Mouse (Mus musculus) heart, postnatal 0 days (tissue): ENCODE measurements around the gene Gpr35. TPM values are rescaled to one million over a fixed set of nuclear protein-coding genes. Genes with fewer than 3 reads are reported as not detected.

Source experiments
- ATAC-seq: fragments of 200-750 bp; cut with Nextera tagmentation; 2 replicates; pipeline ENCODE4 v1.8.0; 2017; ENCODE audit warnings: low read depth, moderate number of reproducible peaks, moderate library complexity; ENCODE audit not compliant: insufficient read depth
- DNase-seq: peaks from one replicate; pipeline ENCODE4 v3.0.0-alpha.2; 2016; ENCODE audit warnings: low spot score
- H3K27ac ChIP-seq: fragments of 300-500 bp; sonication (generic); 2 replicates; pipeline ENCODE4 v1.5.1; 2014; ENCODE audit warnings: low read depth, mild to moderate bottlenecking
- H3K27me3 ChIP-seq: fragments of 300-500 bp; sonication (generic); 2 replicates; pipeline ENCODE4 v1.6.1; 2014; ENCODE audit warnings: low read length, mixed read lengths; ENCODE audit not compliant: control insufficient read depth, insufficient read depth
- H3K36me3 ChIP-seq: fragments of 300-500 bp; sonication (generic); replicated peaks from 2 replicates; pipeline ENCODE4 v1.6.1; 2014; ENCODE audit warnings: low read length, mixed read lengths; ENCODE audit not compliant: control insufficient read depth, insufficient read depth
- H3K4me1 ChIP-seq: fragments of 300-500 bp; sonication (generic); 2 replicates; pipeline ENCODE4 v1.6.1; 2014; ENCODE audit warnings: antibody characterized with exemption; ENCODE audit not compliant: control insufficient read depth, insufficient read depth
- H3K4me2 ChIP-seq: fragments of 300-500 bp; sonication (generic); 2 replicates; pipeline ENCODE4 v1.6.1; 2014; ENCODE audit warnings: low read depth, mild to moderate bottlenecking, low read length, moderate library complexity
- H3K4me3 ChIP-seq: fragments of 300-500 bp; sonication (generic); 2 replicates; pipeline ENCODE4 v1.5.1; 2014; ENCODE audit warnings: low read depth, low read length
- H3K9ac ChIP-seq: fragments of 300-500 bp; sonication (generic); replicated peaks from 2 replicates; pipeline ENCODE4 v1.6.1; 2014; ENCODE audit warnings: low read depth, low read length, mixed read lengths
- H3K9me3 ChIP-seq: fragments of 300-500 bp; sonication (generic); replicated peaks from 2 replicates; pipeline ENCODE4 v1.6.1; 2016; ENCODE audit warnings: low read length; ENCODE audit not compliant: control insufficient read depth
- CTCF ChIP-seq: IDR thresholded peaks from 2 replicates; pipeline ENCODE4 v1.5.1; 2016; ENCODE audit warnings: antibody characterized with exemption, control low read depth, low read depth
- EP300 ChIP-seq: IDR thresholded peaks from 2 replicates; pipeline ENCODE4 v1.6.1; 2016; ENCODE audit warnings: antibody characterized with exemption, low read depth
- WGBS: fragments of 180-500 bp; shearing (Covaris S2); extraction: QIAGEN DNeasy Blood & Tissue Kit; methylation state at CpG from one replicate; pipeline ENCODE4 v1.1.7; 2014; 5-methylcytosine and 5-hydroxymethylcytosine counted together
- polyA plus RNA-seq: library from polyadenylated mRNA; unstranded; fragments of >200 nt; fragmentation: Nextera tagmentation; extraction: Ambion mirVana; gene quantifications from 2 replicates; pipeline ENCODE4 v1.2.1, GENCODE M21; 2015
- total RNA-seq: library from RNA; depleted of rRNA; stranded (reverse); fragments of >200 nt; gene quantifications from 2 replicates; pipeline ENCODE4 v1.2.3, GENCODE M21; 2014; ENCODE audit warnings: low replicate concordance

Gpr35 gene
- total and polyA plus RNA-seq, 2 experiments from 2014 or later: 0.23 to 0.34 TPM

DNA sequence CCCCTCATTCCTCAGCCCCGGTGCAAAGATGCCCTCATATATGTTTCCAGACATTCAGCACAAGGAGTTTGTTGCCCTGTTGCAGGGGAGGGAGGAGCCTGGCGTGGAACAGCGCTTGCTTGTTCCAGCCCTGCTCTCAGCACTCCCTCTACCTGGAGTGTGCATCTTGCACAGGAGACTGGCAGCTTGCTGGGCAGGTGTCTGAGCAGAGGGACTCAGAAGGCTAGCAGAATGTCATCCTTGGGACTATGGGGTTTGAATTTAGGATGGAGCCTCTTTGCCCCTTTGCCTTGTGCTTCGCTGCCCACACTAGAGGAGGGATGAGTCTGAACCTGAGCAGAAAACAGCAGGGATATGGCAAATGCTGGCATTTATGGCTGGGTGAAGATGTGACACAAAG, 10.9 kb upstream of the Gpr35 start:
- H3K4me3 ChIP-seq: no peak overlapping the region
- TF ChIP-seq CTCF (no peak), EP300 (no peak)
- ATAC-seq (no peak), DNase-seq (no peak)
- H3K4me2 ChIP-seq: no peak overlapping the region
- H3K27ac ChIP-seq: no peak overlapping the region
- H3K36me3 ChIP-seq: peaks cover 67% of the 10 kb centered on the region
- no peaks in the 10 kb centered on the region for H3K9me3 ChIP-seq
- H3K4me1 ChIP-seq: peaks cover 10% of the 10 kb centered on the region
- 90% methylated on average over 4 of the region's 4 CpGs for WGBS
- no peak overlapping the region for H3K9ac ChIP-seq
- H3K27me3 ChIP-seq: no peaks in the 10 kb centered on the region

DNA sequence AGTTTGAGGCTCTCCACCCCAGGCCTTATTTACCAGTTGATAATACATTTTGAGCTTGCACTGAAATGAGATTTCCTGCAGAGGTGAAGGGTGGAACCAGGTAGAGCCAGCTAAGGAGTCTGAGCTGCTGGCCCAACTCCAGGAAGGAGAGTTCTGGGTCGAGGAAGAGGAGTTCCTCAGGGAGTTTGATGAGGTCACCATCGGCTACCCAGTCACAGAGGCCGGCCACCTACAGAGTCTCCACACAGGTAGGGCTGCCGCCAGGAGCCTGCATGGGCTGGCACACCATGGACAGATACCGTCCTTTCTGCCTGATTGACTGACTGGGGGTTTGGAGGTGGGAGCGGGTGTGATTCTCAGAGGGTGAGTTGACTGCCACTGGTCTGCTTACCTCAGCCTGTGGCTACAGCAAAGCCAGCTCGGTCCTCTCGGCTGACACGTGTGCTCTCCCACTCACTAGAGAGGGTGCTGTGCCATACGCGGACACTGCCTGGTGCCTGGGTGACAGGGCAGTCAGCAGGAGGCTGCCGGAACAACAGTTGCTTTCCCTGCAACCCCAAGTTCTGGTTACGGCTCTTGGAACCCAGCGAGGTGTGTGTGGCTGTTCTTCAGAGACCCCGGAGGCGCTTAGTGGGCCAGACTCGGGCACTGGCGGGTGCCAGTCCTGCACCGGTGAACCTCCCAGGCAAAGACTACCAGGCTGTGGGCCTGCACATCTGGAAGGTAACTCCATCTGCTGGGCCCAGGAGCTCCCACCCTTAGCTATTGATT, 7.3 kb upstream of the Gpr35 start:
- H3K27ac ChIP-seq: no peak overlapping the region
- peaks cover 96% of the 10 kb centered on the region for H3K36me3 ChIP-seq
- ATAC-seq: no peak
- H3K4me1 ChIP-seq: no peaks in the 10 kb centered on the region
- H3K27me3 ChIP-seq: no peaks in the 10 kb centered on the region
- no peak for TF ChIP-seq EP300
- TF ChIP-seq CTCF: no peak
- no peak for DNase-seq
- H3K9me3 ChIP-seq: no peaks in the 10 kb centered on the region
- H3K9ac ChIP-seq: no peak overlapping the region
- 92% methylated on average over 19 of the region's 19 CpGs for WGBS
- H3K4me3 ChIP-seq: no peak overlapping the region
- no peak overlapping the region for H3K4me2 ChIP-seq

DNA sequence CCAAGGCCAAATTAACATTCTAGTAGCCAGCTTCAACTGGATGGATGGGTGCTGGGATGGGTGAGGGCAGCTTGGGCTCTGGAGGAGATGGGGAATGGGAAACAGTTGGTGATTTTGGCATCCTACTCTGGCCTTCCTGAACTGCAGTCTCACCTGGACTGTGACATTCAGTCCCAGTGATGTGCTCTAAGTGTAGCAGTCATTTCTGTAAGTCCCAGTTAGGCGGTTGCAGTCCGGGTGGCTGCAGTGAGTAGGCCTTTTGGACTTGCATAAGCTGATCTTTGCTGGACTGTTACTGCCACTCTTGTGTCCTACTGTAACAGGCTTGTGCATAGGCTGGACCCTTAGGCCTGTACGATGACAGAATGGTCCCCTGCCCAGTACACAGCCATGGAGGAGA, 2.7 kb upstream of the Gpr35 start:
- no peaks in the 10 kb centered on the region for H3K4me1 ChIP-seq
- peaks cover 62% of the 10 kb centered on the region for H3K36me3 ChIP-seq
- no peak overlapping the region for H3K27ac ChIP-seq
- ATAC-seq (no peak), DNase-seq (no peak)
- no peaks in the 10 kb centered on the region for H3K9me3 ChIP-seq
- TF ChIP-seq EP300 (no peak), CTCF (no peak)
- no peak overlapping the region for H3K4me2 ChIP-seq
- H3K4me3 ChIP-seq: no peak overlapping the region
- H3K9ac ChIP-seq: no peak overlapping the region
- no peaks in the 10 kb centered on the region for H3K27me3 ChIP-seq
- WGBS: 96% methylated on average over 3 of the region's 3 CpGs

DNA sequence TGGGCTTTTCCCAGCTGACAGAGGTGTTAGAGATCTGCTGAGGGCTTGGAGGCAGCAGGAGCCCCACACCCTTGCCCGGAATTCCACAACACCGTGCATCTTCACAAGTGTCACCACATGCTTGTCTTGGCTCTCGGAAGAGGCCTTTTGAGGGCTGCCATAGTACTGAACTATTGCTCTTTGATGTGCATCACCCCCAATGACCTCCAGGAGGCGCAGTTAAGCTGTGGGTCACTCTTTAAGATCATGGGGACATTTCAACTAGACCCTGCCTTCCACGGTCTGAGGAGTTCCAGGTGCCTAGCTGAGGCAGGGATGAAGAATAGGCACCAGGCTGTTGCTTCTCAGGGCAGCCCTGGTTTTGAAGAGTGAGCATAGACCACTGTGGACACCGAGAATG, 1.2 kb upstream of the Gpr35 start:
- no peaks in the 10 kb centered on the region for H3K27me3 ChIP-seq
- WGBS: 40% methylated on average over 6 of the region's 6 CpGs
- H3K4me2 ChIP-seq: no peak overlapping the region
- peak; percentile 51 for TF ChIP-seq CTCF
- no peak for TF ChIP-seq EP300
- H3K36me3 ChIP-seq: peaks cover 47% of the 10 kb centered on the region
- no peaks in the 10 kb centered on the region for H3K4me1 ChIP-seq
- no peak overlapping the region for H3K27ac ChIP-seq
- no peak overlapping the region for H3K9ac ChIP-seq
- no peak for DNase-seq
- H3K4me3 ChIP-seq: no peak overlapping the region
- H3K9me3 ChIP-seq: no peaks in the 10 kb centered on the region
- no peak for ATAC-seq

DNA sequence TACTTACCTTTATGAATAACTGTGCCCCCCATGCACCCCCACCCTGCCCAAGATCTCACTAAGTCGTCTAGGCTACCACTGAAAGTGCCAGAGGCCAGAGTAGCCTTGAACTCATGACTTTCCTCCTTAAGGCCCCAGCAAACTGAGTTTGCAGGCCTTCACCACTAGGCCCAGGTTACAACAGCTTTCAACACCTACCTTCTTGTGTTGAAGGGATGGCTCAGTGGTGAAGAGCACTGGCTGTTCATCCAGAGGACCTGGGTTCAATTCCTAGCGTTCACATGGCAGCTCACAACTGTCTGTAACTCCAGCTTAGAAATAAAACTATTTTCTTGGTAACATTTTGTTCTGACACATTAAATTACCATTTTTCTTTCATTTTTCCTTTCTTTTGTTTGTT, 3.0 kb downstream of the Gpr35 start:
- Histone ChIP-seq H3K36me3 (peaks cover 7% of the 10 kb centered on the region; the same call in 1 of the 2 replicates), H3K4me3 (no peak overlapping the region), H3K27me3 (no peaks in the 10 kb centered on the region), H3K4me1 (no peaks in the 10 kb centered on the region), H3K9me3 (no peaks in the 10 kb centered on the region), H3K27ac (no peak overlapping the region), H3K9ac (no peak overlapping the region), H3K4me2 (no peak overlapping the region)
- no peak for DNase-seq
- TF ChIP-seq CTCF (no peak), EP300 (no peak)
- ATAC-seq: no peak
- WGBS: 58% methylated on average over 2 of the region's 2 CpGs
